Comparison of ENCODE assay signal across 20 mouse cellular contexts in genomic region chr7:129278801-129279200, GRCm38 (mm10). TPM values are rescaled to one million over a fixed set of nuclear protein-coding genes. Genes with fewer than 3 reads are reported as not detected.
"Had no signal": no experiment of that assay in that cellular context is flagged by ENCODE, and none has a peak within 500 bp of the region (broad histone marks: within the 10 kb centered on the region; RNA-seq: fewer than 3 reads in every experiment).

No protein-coding gene starts in this region.

- H3K4me1 ChIP-seq: midbrain, embryonic 13.5 days; neural tube, embryonic 13.5 days; neural tube, embryonic 15.5 days had no signal

- H3K4me2 ChIP-seq: lung, embryonic 14.5 days; midbrain, embryonic 13.5 days; neural tube, embryonic 13.5 days; neural tube, embryonic 15.5 days had no signal

- H3K27ac ChIP-seq: midbrain, embryonic 10.5 days; midbrain, embryonic 13.5 days; neural tube, embryonic 13.5 days; neural tube, embryonic 15.5 days had no signal

- H3K27me3 ChIP-seq: midbrain, embryonic 13.5 days; neural tube, embryonic 13.5 days; neural tube, embryonic 15.5 days had no signal

- H3K9ac ChIP-seq: lung, embryonic 14.5 days; midbrain, embryonic 13.5 days; neural tube, embryonic 13.5 days; neural tube, embryonic 15.5 days had no signal

- H3K36me3 ChIP-seq: midbrain, embryonic 10.5 days; midbrain, embryonic 13.5 days; neural tube, embryonic 13.5 days; neural tube, embryonic 15.5 days had no signal

- H3K9me3 ChIP-seq: midbrain, embryonic 10.5 days; midbrain, embryonic 13.5 days; neural tube, embryonic 13.5 days; neural tube, embryonic 15.5 days had no signal

- ATAC-seq: midbrain, embryonic 13.5 days; midbrain, embryonic 16.5 days had no signal

- DNase-seq: lung, adult 18-20 months; lung, embryonic 14.5 days; lung, postnatal 10 days; lung, postnatal 4 days; retina, postnatal 1 day; right cerebral cortex, adult 18-20 months; right cerebral cortex, postnatal 25 days; right cerebral cortex, postnatal 4 days; spleen, adult 18-20 months; thymus, adult 2 months; thymus, postnatal 25 days; thymus, postnatal 4 days had no signal

- H3K4me3 ChIP-seq: midbrain, embryonic 10.5 days; midbrain, embryonic 13.5 days; myocyte; neural tube, embryonic 13.5 days; neural tube, embryonic 15.5 days had no signal

RNA-seq across cellular contexts. Expression of gene Plpp4, which starts 22.0 kb away (rescaled TPM):
- polyA plus RNA-seq: liver, embryonic 16.5 days; myocyte; small intestine, adult 2 months had no signal
